Mouse (Mus musculus) embryonic fibroblast, embryonic 13.5 days (primary cell): ENCODE data around the gene Ccl22. TPM values are rescaled to one million over a fixed set of nuclear protein-coding genes. Genes with fewer than 3 reads are reported as not detected.
A peak's percentile ranks its signal among the peaks of the same experiment; 100 is the strongest.

Source experiments
- H3K27ac ChIP-seq: 2 replicates; pipeline ENCODE4 v1.5.1; 2012; ENCODE audit warnings: low read length, control low read depth, inconsistent platforms; ENCODE audit not compliant: insufficient read depth
- H3K4me1 ChIP-seq: 2 replicates; pipeline ENCODE4 v1.6.1; 2011; ENCODE audit warnings: low read length; ENCODE audit not compliant: control insufficient read depth, insufficient read depth
- H3K4me3 ChIP-seq: 2 replicates; pipeline ENCODE4 v1.5.1; 2011; ENCODE audit warnings: mild to moderate bottlenecking, control low read depth, low read length; ENCODE audit not compliant: insufficient read depth
- CTCF ChIP-seq: IDR thresholded peaks from 2 replicates; pipeline ENCODE4 v1.5.1; 2011; ENCODE audit warnings: mild to moderate bottlenecking, control low read depth, low read length, moderate library complexity, borderline replicate concordance; ENCODE audit not compliant: insufficient read depth
- POLR2A ChIP-seq: IDR thresholded peaks from 2 replicates; pipeline ENCODE4 v1.6.1; 2011; ENCODE audit warnings: low read depth, mild to moderate bottlenecking, control low read depth, low read length, moderate library complexity
- polyA plus RNA-seq: library from polyadenylated mRNA; stranded (reverse); fragments of >200 nt; gene quantifications from 2 replicates; pipeline ENCODE4 v1.2.4, GENCODE M21; 2011; ENCODE audit warnings: low read depth; ENCODE audit not compliant: missing spikeins, insufficient read length

Gene Ccl22
- polyA plus RNA-seq, 1 experiment, result not detected

DNA sequence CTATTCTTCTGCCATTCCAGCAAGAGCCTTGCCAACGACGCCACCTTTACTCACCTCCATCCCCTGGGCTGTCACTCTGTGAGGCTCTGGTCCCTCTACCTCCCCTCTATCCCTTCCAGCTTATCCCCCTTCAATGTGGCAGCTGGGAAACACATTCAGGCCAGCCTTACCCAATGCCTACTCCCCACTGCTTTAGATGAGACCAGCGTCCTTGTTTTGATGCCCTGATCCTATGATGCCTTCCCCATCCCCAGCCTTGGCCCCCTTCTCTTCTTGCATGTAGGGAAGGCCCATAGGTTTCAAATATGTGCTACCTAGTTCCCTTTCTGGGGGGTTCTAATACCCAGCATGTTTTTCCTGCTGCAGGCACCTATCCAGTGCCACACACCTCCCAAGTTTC is 4.6 kb downstream of the Ccl22 start:
- no peak for TF ChIP-seq POLR2A
- TF ChIP-seq CTCF, result no peak
- Histone ChIP-seq H3K27ac (no peak overlapping the region), H3K4me1 (no peaks in the 10 kb centered on the region), H3K4me3 (no peak overlapping the region)

DNA sequence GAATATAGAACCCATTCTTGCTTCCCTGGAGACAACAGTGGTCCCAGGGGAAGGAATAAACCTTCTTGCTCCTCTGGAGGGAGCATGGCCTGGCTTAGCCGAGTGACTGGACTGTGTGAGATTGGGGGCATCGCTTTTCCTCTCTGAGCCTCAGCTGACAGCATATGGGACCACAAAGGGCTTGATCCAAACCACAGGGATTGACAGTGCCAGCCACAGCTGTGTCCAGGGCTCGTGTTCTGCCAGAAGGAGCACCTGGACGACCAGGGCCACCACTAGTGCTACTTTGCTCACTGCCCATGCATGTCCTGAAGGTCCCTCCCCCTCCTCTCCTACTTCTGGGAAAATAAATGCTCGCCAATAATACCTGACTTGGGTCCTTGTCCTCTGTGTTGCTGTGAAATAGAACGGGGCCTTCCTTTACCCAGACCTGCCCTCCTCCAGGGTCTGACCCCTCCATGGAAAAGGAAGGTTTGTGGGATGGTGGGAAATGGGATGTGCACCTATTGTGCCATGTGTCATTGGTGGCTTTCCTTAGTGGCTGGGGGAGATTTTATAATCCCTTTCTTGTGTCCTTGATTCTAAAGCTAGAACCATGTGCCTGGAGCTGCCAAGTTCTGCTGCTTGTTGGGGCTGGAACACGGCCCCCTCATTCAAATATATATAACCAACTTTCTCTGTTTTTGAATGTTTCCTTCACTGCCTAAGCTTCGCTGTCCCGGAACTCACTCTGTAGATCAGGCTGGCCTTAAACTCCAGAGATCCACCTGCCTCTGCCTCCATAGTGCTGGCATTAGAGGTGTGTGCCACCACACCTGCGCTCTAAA is 5.8 kb downstream of the Ccl22 start:
- Histone ChIP-seq H3K4me1 (no peaks in the 10 kb centered on the region), H3K4me3 (no peak overlapping the region), H3K27ac (no peak overlapping the region)
- TF ChIP-seq POLR2A, result no peak
- no peak for TF ChIP-seq CTCF

DNA sequence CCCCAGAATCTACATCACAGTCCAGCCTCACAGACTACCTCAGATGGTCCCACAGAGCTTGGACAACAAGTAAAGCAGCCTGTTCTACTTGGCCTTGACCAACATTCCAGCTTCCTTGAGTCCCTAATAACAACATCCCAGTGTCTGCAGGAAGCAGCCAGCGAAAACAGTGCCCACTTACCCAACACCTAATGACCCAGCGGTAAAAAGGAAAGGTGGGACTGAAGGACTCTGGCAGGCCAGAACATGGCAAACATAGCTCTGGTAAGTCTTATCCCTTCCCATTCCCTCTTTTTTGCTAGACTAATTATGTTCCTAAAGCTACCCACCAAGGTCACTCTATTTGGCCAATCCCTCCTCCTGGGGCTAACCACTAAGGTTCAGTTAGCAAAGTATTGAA is 8.6 kb downstream of the Ccl22 start:
- no peak for TF ChIP-seq CTCF
- no peak for TF ChIP-seq POLR2A
- Histone ChIP-seq H3K4me3 (no peak overlapping the region), H3K27ac (no peak overlapping the region), H3K4me1 (no peaks in the 10 kb centered on the region)

DNA sequence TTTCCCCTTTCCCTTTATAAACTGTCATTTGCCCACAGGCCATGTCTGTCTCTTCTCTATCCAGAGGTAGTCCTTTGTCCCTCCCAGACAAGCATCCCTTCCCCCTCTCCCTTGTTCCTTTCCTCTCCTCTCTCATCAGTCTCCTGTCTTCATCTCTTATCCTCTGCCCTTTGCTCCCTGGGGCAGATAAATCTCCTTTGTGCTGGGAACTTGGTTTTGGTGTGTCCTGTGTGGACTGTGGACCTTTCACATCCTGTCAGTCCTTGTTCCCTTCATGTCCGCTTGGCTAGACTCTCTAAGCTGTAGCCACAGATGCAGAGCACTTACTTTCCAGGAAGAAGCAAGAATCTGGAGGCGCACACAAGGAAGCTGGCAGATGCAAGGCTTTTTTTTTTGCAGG is 9.1 kb downstream of the Ccl22 start:
- Histone ChIP-seq H3K4me3 (no peak overlapping the region), H3K27ac (no peak overlapping the region), H3K4me1 (no peaks in the 10 kb centered on the region)
- TF ChIP-seq POLR2A, result no peak
- no peak for TF ChIP-seq CTCF

DNA sequence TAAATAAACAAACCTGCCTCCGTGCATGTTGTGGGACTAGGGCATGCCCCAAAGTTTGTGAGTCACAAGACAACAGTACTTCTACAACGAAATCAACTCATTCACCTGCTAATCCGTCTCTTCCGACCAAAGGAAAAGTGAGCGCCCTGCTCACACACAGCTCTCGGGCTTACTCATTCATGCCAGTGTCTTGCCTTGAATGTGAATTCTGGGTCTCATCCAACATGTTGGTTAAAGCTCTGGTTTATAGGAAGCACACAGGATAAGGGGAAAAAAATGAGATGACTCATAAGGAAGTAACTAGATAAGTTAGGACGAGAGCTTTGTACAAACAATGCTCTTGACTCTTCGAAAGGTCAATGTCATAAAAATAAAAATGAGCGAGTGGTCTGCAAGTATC is 21.6 kb downstream of the Ccl22 start:
- no peak for TF ChIP-seq POLR2A
- no peak for TF ChIP-seq CTCF

DNA sequence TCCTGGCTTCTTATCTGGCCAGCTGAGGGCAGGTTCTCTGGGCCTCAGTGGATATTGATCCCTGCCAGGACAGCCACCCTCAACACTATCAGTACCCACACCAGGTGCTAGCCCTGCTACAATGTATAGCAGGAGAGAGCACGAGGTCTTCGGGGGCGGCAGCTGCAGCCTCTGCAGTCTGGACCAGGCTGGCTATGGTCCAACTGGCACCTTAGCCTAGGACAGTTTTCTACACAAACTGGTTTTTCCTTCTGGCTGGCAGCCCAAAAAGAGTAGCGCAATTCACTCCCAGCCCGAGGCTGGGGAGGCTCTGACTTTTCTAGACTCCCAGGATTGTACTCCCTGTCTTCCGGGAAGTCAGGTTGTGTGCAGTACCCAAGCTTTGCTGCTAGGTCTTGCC is 25.6 kb downstream of the Ccl22 start:
- H3K4me3 ChIP-seq, result no peak overlapping the region
- TF ChIP-seq POLR2A (no peak), CTCF (no peak)
- peaks cover 11% of the 10 kb centered on the region; the same call in 1 of the 2 replicates for H3K4me1 ChIP-seq
- no peak overlapping the region for H3K27ac ChIP-seq

More for the DNA sequence above, 21.6 kb downstream of the Ccl22 start:
- H3K4me3 ChIP-seq, result no peak overlapping the region
- H3K27ac ChIP-seq, result no peak overlapping the region
- peaks cover 3% of the 10 kb centered on the region; the same call in 1 of the 2 replicates for H3K4me1 ChIP-seq

DNA sequence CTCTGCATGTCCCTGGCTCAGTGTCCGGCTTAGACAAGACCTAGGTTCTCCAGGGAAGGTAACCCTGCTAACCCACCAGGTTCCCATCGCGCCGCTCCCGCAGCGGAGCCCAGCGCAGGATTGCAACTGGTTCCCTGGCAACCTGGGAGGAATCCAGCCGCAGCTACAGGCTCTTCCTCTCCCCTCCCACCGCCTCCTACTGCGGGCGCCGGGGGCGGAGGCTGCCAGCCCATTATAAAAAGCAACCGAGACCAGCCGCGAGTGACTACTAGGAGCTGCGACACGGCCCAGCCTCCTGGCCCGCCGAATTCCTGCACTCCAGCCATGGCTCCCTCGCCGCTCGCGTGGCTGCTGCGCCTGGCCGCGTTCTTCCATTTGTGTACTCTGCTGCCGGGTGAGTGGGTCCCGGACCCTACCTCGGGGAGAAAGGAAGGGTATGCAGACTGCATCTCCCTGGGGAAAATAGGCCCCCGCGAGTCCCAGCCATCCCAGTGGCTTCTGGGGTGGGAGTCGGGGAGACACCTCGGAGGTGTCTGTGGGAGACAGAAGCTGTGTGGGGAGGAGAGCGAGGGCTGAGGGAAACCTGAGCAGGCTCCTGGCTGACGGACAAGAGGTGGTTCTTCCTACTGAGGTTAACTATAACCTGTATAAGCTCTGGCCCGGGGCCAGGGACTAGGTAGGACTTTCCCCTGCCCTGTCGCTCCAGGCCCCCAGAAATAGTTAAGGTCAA is 26.7 kb downstream of the Ccl22 start, which contains the start of gene Cx3cl1:
Cx3cl1 (plus strand) TSS at position 69 of the 730 bp plus-strand sequence.
- peak within 1 kb of the TSS; percentile 59 for H3K4me3 ChIP-seq
- TF ChIP-seq POLR2A, result peak; percentile 97
- TF ChIP-seq CTCF, result no peak
- H3K27ac ChIP-seq, result no peak within 1 kb of the TSS
- H3K4me1 ChIP-seq, result peaks cover 12% of the 10 kb centered on the region

DNA sequence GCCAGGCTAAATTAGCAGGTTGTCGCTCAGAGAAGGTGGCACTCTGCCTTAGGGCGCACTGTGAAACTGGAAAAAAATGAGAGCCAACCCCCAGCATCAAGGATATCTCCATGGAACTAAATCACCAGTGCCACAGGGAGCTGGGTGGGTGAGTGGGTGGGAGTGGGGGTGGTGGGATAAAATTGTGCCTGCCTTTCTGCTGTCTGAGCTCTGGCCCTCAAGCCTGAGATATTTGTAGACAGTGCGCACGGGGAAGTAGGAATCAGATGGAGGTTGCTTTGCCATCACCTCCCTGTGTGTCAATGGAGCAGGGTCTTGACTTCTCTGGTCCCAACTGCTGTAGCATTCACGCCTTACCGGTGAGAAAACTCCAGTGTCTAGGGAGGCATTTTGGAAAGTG is 27.7 kb downstream of the Ccl22 start:
- Histone ChIP-seq H3K27ac (no peak overlapping the region), H3K4me3 (peak overlapping the region; percentile 59; the same call in 1 of the 2 replicates), H3K4me1 (peaks cover 12% of the 10 kb centered on the region)
- TF ChIP-seq CTCF (no peak), POLR2A (no peak)

DNA sequence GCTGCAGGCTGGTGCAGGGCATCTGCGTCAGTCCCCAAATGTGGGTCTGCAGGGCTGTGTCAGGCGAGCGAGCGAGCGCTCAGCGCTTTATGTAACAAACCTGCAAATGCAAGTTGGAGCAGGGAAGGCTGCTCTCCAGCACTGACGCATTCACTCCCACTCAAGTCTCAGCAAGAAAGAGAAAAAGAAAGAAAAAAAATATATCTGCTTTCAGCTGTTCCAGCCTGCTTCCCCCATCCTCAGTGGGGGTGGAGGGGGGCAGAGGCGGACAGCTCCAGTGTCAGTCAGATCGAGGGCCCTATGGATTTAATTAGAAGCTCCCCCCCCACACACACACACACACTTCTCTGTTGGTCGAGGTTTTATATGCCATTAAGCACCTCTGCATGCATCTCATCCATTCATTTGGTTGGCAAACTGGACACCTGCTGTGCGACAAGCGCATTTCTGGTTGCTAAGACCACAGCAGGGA is 28.3 kb downstream of the Ccl22 start:
- peaks cover 16% of the 10 kb centered on the region for H3K4me1 ChIP-seq
- no peak overlapping the region for H3K27ac ChIP-seq
- TF ChIP-seq CTCF, result no peak
- TF ChIP-seq POLR2A, result no peak
- H3K4me3 ChIP-seq, result no peak overlapping the region

DNA sequence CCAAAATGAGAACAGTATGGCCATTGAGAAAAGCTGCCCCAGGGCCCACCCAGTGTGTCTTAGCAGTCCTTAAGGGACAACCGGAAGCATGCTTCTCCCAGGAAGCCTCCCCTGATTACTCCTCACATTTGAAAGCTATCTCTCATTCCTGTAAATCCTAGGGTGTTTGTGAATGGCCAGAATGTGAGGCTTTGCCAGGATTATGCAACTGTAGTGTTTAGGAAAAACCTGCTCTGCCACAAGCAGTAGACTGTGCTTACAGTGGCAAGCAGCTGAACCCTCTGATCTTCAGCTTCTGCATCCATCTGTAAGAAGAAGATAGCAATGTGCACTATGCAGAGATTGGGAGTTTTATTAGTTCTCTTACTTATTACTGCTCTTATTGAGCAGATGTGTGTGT is 29.2 kb downstream of the Ccl22 start:
- H3K4me1 ChIP-seq, result peaks cover 17% of the 10 kb centered on the region
- TF ChIP-seq POLR2A (no peak), CTCF (no peak)
- no peak overlapping the region for H3K4me3 ChIP-seq
- H3K27ac ChIP-seq, result no peak overlapping the region
